Mouse (Mus musculus): ENCODE measurements around the gene Olfr172.
A peak's percentile ranks its signal among the peaks of the same experiment; 100 is the strongest.

The Olfr172 gene

GRCm38 (mm10) chr16:58763076-58763475 lies at the start of gene Olfr172:
Gene Olfr172, minus strand, starts transcription at chr16:58763176.
- no peak for DNase-seq (ENCODE audit: low spot score in 2 of 2)

DNA sequence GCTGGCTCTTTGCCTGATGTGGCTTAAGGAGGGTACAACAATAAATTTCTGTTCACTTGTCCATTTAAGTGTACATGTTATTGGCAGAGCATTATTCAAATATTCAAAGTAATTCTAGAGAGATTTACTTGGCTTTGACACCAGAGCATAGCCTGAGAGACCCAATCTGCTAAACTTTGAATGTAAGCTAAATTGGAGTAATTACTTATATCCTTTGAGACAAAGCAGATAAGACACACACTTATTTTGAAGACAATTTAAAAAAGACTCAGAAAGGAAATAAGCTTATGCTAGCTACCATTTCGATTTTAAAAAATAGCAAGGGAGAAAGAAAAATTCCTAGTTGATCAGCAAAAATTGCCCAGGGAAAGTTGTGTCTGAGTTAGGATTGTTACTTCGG lies 37.2 kb upstream of the Olfr172 start, which contains the start of gene Olfr173:
Gene Olfr173 (minus strand): TSS at position 101 of the 400 bp plus-strand sequence.
- DNase-seq (ENCODE audit: low spot score in 2 of 2): no peak

DNA sequence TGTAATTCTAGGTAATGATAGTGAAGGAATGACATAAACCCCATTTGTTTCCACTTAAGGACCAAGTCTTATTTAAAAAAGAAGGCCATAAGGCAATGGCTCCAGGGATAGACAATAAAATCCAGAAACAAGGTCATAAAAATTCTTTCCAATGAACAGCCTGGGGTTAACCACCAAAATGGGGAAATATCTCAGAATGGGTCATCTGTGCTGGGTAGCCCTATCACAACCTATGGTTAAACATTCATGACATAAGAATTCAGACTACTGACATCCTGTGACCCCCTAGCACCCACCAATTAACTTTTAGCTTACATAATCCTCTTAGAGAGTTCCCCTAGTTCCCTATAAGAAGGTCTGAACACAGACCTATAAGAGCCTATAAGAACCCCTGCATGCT lies 6.8 kb downstream of the Olfr172 start:
- DNase-seq (ENCODE audit: low spot score in 2 of 2): no peak

- DNase-seq (ENCODE audit: low spot score in 2 of 2): no peak
Observed at GRCm38 (mm10) chr16:58751314-58751713, 11.7 kb downstream of the Olfr172 start.

DNA sequence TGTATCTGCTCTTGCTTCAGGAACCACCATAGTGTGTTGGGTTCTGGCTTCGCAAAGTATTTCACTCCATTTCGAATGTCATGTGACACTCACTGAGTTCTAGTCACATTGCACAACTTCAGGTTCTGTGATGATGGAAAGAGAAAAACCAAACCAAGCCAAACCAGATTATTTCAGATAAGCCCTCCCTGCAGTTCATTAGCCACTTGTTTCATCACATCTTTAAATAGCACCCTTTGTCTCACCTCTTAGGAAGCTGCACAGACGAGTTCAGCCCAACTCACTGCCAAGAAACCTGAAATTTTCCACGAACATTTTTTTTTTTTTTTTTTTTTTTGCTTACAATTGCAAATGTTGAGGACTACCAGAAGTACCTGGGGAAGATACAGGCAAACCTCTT lies 16.3 kb downstream of the Olfr172 start:
- DNase-seq (ENCODE audit: low spot score in 2 of 2): no peak

DNA sequence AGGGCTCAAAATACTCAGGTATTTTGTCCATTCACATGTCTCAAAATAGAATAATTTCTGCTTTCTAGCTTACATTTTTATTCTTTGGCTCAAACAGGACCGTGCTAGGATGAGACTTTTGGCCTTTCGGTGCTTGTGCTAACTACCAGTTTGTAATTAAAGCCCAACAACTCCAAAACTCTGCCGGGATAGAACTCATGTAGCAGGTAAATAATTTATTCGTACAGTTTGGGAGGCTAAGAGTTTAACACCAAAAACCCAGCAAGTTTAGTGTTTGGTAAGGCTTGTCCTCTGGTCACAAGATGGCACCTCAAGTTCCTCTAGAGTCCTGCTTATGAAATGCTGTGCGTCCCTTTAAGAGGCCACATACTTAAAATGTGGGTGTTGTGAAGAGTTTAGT lies 22.2 kb downstream of the Olfr172 start:
- no peak for DNase-seq (ENCODE audit: low spot score in 2 of 2)

GRCm38 (mm10) chr16:58738800-58739199 lies 24.2 kb downstream of the Olfr172 start:
- DNase-seq (ENCODE audit: low spot score in 2 of 2): peak in 1 of 2 experiments; percentile 40

GRCm38 (mm10) chr16:58738205-58738604 lies 24.8 kb downstream of the Olfr172 start:
- no peak for DNase-seq (ENCODE audit: low spot score in 2 of 2)

DNA sequence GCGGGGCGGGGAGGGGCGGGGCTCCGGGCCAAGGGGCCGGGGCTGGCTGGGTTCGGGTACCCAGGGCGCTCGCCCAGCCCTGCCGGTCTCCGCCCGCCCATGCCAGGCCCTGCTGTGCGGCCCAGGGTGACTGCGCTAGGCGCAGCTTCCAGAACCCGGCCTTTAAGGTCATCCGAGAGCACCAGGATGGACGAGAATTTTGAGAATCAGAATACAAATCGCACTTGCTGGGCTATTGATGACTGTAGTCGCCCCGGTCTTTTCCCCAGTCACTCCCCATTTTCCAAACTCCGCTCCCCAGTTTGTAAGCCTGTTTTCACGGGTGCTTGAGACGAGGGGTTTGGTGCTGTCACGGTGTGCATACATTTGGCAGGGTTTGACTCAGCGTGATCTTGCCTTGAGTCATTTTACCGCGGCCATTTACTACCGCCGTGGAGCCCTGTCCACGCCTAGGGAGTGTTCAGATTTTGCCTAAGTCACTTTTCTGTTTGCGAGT lies 34.8 kb downstream of the Olfr172 start:
- DNase-seq (ENCODE audit: low spot score in 2 of 2): no peak

- peak; percentile 80 to 93 for DNase-seq (ENCODE audit: low spot score in 2 of 2)
Observed at GRCm38 (mm10) chr16:58727477-58728131, 35.4 kb downstream of the Olfr172 start, which contains the start of gene Cldnd1. Gene Cldnd1, plus strand, starts transcription at chr16:58727910.

GRCm38 (mm10) chr16:58726680-58727476 lies 36.1 kb downstream of the Olfr172 start:
- no peak for DNase-seq (ENCODE audit: low spot score in 2 of 2)

GRCm38 (mm10) chr16:58722292-58722691 lies 40.7 kb downstream of the Olfr172 start:
- no peak for DNase-seq (ENCODE audit: low spot score in 2 of 2)

GRCm38 (mm10) chr16:58718666-58719120 lies 44.3 kb downstream of the Olfr172 start, which contains the start of gene Gpr15:
Gene Gpr15, minus strand, starts transcription at chr16:58719070.
- DNase-seq (ENCODE audit: low spot score in 2 of 2): no peak

DNA sequence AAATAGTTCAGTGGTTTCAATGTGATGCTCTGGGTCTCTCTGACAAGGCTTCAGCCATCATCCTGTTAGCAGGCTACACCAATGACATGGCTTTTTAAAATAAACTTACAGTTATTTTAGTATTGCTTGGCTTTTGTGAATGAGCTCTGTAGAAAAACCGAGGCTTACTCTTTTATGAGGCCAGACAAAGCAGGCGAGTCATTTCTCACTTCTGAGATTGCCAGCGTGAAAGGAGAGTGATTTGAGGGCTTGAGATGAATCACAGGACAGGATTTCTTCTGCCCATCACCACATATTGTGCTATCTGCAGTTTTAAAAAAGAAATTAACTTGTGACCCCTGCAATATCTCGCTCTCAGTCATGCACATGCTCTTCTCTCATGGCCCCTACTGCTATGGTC lies 48.0 kb downstream of the Olfr172 start:
- no peak for DNase-seq (ENCODE audit: low spot score in 2 of 2)

DNA sequence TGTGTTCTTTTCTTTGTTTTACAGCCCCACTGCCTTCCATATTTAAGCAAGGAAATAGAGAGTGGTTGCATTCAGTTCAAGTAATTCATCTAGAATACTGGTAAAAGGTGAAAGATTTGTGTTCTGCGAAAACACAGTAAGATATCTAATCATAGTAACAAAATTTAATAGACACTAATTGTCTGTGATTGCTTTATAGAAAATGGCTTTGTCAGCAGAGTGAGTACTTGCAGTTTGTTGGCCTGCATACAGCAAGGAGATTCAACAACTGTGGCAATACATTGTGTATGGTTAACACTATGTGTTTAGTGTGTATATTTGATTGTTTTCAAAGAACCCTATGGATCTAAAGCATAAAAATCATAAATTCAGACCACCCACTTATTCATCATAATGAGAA lies 49.8 kb downstream of the Olfr172 start:
- no peak for DNase-seq (ENCODE audit: low spot score in 2 of 2)

GRCm38 (mm10) chr16:58712221-58712620 lies 50.8 kb downstream of the Olfr172 start:
- DNase-seq (ENCODE audit: low spot score in 2 of 2): no peak
